Mouse (Mus musculus) neural tube, embryonic 14.5 days (tissue): ENCODE data around the gene Cdk5rap3. TPM values are rescaled to one million over a fixed set of nuclear protein-coding genes. Genes with fewer than 3 reads are reported as not detected.

ENCODE experiments used
- ATAC-seq: fragments of 200-750 bp; cut with Nextera tagmentation; 2 replicates; pipeline ENCODE4 v1.8.0; 2017; ENCODE audit warnings: low read depth, mild to moderate bottlenecking, moderate TSS enrichment, moderate library complexity
- H3K27ac ChIP-seq: fragments of 300-500 bp; sonication (generic); 2 replicates; pipeline ENCODE4 v1.5.1; 2014; ENCODE audit warnings: low read depth, mild to moderate bottlenecking, control low read depth, low read length, moderate library complexity, mixed read lengths
- H3K27me3 ChIP-seq: fragments of 300-500 bp; sonication (generic); 2 replicates; pipeline ENCODE4 v1.6.1; 2014; ENCODE audit warnings: low read length; ENCODE audit not compliant: control insufficient read depth, insufficient read depth
- H3K36me3 ChIP-seq: fragments of 300-500 bp; sonication (generic); 2 replicates; pipeline ENCODE4 v1.6.1; 2014; ENCODE audit warnings: low read length, mixed read lengths; ENCODE audit not compliant: control insufficient read depth, insufficient read depth
- H3K4me1 ChIP-seq: fragments of 300-500 bp; sonication (generic); 2 replicates; pipeline ENCODE4 v1.6.1; 2014; ENCODE audit warnings: low read length; ENCODE audit not compliant: control insufficient read depth, insufficient read depth
- H3K4me2 ChIP-seq: fragments of 300-500 bp; sonication (generic); 2 replicates; pipeline ENCODE4 v1.6.1; 2014; ENCODE audit warnings: mild to moderate bottlenecking, low read depth, low read length, control low read depth
- H3K4me3 ChIP-seq: fragments of 300-500 bp; sonication (generic); 2 replicates; pipeline ENCODE4 v1.5.1; 2014; ENCODE audit warnings: low read depth, low read length, control low read depth, mixed read lengths
- H3K9ac ChIP-seq: fragments of 300-500 bp; sonication (generic); replicated peaks from 2 replicates; pipeline ENCODE4 v1.6.1; 2014; ENCODE audit warnings: low read depth, mild to moderate bottlenecking, control low read depth, low read length, mixed read lengths
- H3K9me3 ChIP-seq: fragments of 300-500 bp; sonication (generic); 2 replicates; pipeline ENCODE4 v1.6.1; 2016; ENCODE audit warnings: low read length; ENCODE audit not compliant: control insufficient read depth
- WGBS: fragments of 180-500 bp; shearing (Covaris S2); extraction: QIAGEN DNeasy Blood & Tissue Kit; methylation state at CpG from one replicate; pipeline ENCODE4 v1.1.7; 2014; 5-methylcytosine and 5-hydroxymethylcytosine counted together
- polyA plus RNA-seq: library from polyadenylated mRNA; unstranded; fragments of >200 nt; fragmentation: Nextera tagmentation; extraction: Ambion mirVana; gene quantifications from 2 replicates; pipeline ENCODE4 v1.2.1, GENCODE M21; 2014

Cdk5rap3 gene
- polyA plus RNA-seq, 1 experiment from 2014 or later = 80.0 TPM

DNA sequence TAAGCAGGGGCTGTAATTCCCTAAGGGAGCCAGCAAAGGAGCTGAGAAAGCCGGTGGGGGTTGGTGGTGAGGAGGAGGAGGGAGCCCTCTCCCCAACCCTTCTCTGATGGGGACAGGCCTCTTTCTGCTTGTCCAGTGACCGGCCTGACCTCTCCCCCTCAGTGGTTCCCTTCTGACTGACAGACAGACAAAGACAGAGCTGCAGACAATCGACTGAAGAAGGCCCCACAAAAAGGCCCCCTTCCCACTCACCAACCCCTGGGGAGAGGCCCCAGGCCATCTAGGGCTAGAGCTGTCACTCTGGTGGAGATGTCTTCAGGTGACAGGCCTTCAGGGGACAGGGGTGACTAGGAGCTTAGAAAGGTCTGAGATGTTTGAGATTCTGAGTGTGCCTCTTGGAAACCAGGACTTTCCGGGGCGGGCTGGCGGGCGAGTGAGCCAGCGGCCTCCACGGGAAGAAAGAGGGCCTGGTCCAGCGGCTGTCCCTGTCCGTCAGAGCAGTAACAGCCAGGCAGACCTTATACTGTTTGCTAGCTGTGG is 42.6 kb downstream of the Cdk5rap3 start:
- no peaks in the 10 kb centered on the region for H3K9me3 ChIP-seq
- H3K27ac ChIP-seq = peak overlapping the region; percentile 99
- H3K27me3 ChIP-seq = no peaks in the 10 kb centered on the region
- H3K4me1 ChIP-seq = peaks cover 56% of the 10 kb centered on the region
- no peak for ATAC-seq
- H3K9ac ChIP-seq = 0 out of 2 replicates have a peak overlapping the region, but pooled peaks have one; percentile 30
- 10% methylated on average over 11 of the region's 11 CpGs for WGBS
- no peak overlapping the region for H3K4me2 ChIP-seq
- no peak overlapping the region for H3K4me3 ChIP-seq
- H3K36me3 ChIP-seq = no peaks in the 10 kb centered on the region

DNA sequence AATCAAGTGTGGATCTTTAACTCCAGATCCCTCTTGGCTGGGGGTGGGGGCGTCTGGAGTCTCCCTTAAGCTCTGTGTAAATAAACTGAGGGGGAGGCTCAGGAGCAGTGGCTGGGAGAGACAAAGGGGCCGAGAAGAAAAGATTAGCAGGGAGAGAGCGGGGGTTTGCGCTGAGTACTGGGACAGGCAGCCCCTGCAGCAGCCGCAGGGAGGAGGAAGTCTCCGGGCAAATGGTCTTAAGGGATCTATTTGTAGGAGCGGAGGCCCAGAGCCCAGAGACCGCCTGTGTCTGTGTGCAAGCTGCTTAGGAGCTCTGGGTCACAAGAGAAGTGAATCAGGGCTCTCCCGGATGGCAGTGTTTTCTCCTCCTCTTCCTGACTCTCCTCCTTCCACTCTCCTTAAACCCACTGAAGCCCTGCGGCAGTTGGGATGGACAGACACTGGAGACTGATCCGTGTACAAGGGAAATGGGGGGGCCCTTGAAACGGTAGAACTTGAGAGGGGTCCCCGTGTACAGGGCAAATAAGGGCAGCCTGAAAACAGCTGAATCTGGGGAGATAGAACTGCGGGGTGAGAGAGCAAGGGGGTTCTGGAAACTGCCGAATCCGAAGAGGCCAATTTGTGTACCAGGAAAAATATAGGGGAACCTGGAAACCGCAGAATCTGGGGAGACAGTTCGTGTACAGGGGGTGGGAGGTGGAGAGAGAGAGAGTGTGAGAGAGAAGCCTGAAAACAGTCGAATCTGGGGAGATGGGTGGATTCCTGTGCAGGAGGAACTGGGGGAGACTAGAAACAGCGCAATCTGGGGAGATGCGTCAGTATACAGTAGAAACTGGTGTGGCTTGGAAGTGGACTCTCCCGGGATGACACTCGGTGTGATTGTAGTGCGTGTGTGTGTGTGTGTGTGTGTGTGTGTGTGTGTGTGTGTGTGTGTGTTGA is 43.6 kb downstream of the Cdk5rap3 start:
- no peaks in the 10 kb centered on the region for H3K9me3 ChIP-seq
- ATAC-seq = peak; percentile 12; the same call in 1 of the 2 replicates
- H3K4me2 ChIP-seq = peak overlapping the region; percentile 14; the same call in 1 of the 2 replicates
- H3K27me3 ChIP-seq = no peaks in the 10 kb centered on the region
- H3K36me3 ChIP-seq = no peaks in the 10 kb centered on the region
- peak overlapping the region; percentile 99 for H3K27ac ChIP-seq
- H3K4me3 ChIP-seq = no peak overlapping the region; the same call in 1 of the 2 replicates
- H3K4me1 ChIP-seq = peaks cover 48% of the 10 kb centered on the region
- 3% methylated on average over 24 of the region's 24 CpGs for WGBS
- peak overlapping the region; percentile 28; the same call in 1 of the 2 replicates for H3K9ac ChIP-seq

DNA sequence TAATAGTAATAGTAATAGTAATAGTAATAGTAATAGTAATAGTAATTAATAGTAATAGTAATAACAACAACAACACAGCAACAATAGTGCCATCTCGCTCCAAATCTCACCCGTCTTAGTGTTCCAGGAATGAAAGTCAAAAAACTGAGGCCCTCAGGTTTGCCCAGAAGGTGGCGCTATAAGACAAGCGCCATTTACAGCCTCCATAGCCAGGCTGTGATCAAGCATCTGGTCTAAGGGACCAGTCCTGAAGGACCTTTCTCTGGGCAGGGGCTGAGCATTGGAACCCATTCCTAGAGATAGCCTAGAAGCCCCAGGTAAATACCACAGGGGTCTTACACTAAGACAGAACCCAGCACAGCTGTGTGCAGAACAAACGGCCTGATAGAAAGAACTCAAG is 49.1 kb downstream of the Cdk5rap3 start:
- Histone ChIP-seq H3K4me1 (peaks cover 17% of the 10 kb centered on the region), H3K9me3 (no peaks in the 10 kb centered on the region), H3K4me2 (no peak overlapping the region), H3K4me3 (no peak overlapping the region), H3K36me3 (no peaks in the 10 kb centered on the region), H3K27ac (no peak overlapping the region), H3K27me3 (no peaks in the 10 kb centered on the region), H3K9ac (no peak overlapping the region)
- WGBS = 12% methylated on average over 5 of the region's 5 CpGs
- peak; percentile 54; the same call in 1 of the 2 replicates for ATAC-seq

GRCm38 (mm10) chr11:96863206-96863995 is 52.9 kb downstream of the Cdk5rap3 start:
- Histone ChIP-seq H3K4me1 (peaks cover 29% of the 10 kb centered on the region), H3K4me2 (peak overlapping the region; percentile 29; the same call in 1 of the 2 replicates), H3K27ac (peak overlapping the region; percentile 48), H3K36me3 (no peaks in the 10 kb centered on the region), H3K4me3 (no peak overlapping the region), H3K9ac (peak overlapping the region; percentile 30), H3K9me3 (no peaks in the 10 kb centered on the region), H3K27me3 (no peaks in the 10 kb centered on the region)
- WGBS = 18% methylated on average over 26 of the region's 26 CpGs
- peak; percentile 49; the same call in 1 of the 2 replicates for ATAC-seq

DNA sequence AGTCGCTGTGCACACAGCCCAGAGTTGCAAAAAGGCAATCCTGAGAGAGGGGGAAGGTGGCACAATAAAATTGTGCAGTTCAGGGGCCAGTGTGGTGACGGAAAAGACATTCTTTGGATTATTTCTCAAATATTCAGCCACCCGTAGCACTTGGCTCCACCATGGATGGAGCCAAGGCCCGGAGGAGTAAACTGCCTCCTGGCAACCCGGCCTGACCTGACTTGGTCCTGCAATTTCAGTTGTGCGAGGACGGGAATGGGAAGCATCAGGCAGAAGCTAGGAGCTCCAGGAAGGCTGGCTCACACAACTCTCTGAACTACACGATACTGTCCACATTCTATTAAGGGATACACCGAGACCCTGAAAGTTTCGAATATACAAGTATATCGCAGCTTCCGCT is 53.8 kb downstream of the Cdk5rap3 start:
- Histone ChIP-seq H3K27ac (peak overlapping the region; percentile 4; the same call in 1 of the 2 replicates), H3K4me1 (peaks cover 29% of the 10 kb centered on the region), H3K36me3 (no peaks in the 10 kb centered on the region), H3K4me3 (no peak overlapping the region), H3K27me3 (no peaks in the 10 kb centered on the region), H3K9ac (no peak overlapping the region), H3K9me3 (no peaks in the 10 kb centered on the region), H3K4me2 (peak overlapping the region; percentile 61)
- no peak for ATAC-seq
- WGBS = 55% methylated on average over 12 of the region's 12 CpGs

DNA sequence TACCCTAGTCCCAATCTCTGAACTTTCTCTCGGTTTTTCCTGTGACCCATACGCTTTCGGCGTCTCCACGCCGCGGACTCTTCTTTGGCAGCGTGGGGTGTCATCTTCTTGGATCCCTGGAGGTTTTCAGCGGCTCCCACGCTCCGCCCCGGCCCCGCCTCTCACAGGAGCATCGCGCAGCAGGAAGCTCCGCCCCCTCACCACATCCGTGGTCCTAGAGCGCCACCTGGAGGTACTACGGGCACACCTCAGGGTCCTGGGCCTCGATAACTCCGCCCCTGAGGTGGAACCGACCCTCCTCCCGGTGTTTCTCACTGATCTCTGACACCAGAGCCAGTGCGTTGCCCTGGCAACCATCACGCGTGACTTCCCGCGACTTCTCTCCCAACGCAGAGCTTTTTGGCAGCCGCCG is 54.4 kb downstream of the Cdk5rap3 start:
- Histone ChIP-seq H3K36me3 (no peaks in the 10 kb centered on the region), H3K4me1 (peaks cover 29% of the 10 kb centered on the region), H3K27me3 (no peaks in the 10 kb centered on the region), H3K4me3 (peak overlapping the region; percentile 34), H3K4me2 (peak overlapping the region; percentile 61), H3K9ac (peak overlapping the region; percentile 41), H3K9me3 (no peaks in the 10 kb centered on the region), H3K27ac (no peak overlapping the region; the same call in 1 of the 2 replicates)
- WGBS = under 1% methylated on average over 31 of the region's 31 CpGs
- ATAC-seq = peak; percentile 80

DNA sequence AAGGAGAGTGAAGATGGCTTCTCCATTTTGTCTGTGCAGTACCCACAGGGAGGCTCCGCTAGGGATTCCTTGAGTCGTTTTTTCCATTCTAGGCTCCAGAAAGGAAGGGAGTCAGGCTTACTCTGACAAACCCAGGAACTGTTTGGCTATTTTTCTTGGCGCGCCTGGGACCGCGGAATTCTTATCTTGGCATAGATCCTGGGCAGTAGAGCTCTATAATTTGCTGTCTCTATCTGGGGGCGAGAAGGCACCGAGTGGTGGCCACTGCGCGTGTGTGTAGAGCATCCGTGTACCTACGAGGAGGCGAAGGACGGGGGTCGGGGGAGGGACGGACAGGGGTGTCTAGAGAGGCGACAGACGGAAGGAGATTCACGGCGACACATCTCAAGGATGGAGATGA is 54.9 kb downstream of the Cdk5rap3 start:
- peak; percentile 23; the same call in 1 of the 2 replicates for ATAC-seq
- Histone ChIP-seq H3K9ac (peak overlapping the region; percentile 41), H3K4me2 (peak overlapping the region; percentile 61), H3K4me1 (peaks cover 29% of the 10 kb centered on the region), H3K27me3 (no peaks in the 10 kb centered on the region), H3K36me3 (no peaks in the 10 kb centered on the region), H3K4me3 (peak overlapping the region; percentile 34), H3K27ac (no peak overlapping the region; the same call in 1 of the 2 replicates), H3K9me3 (no peaks in the 10 kb centered on the region)
- 2% methylated on average over 20 of the region's 20 CpGs for WGBS

- Histone ChIP-seq H3K9ac (no peak overlapping the region), H3K27ac (no peak overlapping the region)
Observed at GRCm38 (mm10) chr11:96860564-96860963, 55.7 kb downstream of the Cdk5rap3 start.

More at GRCm38 (mm10) chr11:96860564-96860963, 55.7 kb downstream of the Cdk5rap3 start:
- Histone ChIP-seq H3K36me3 (no peaks in the 10 kb centered on the region), H3K4me3 (no peak overlapping the region), H3K4me1 (peaks cover 29% of the 10 kb centered on the region), H3K4me2 (no peak overlapping the region; the same call in 1 of the 2 replicates), H3K27me3 (no peaks in the 10 kb centered on the region), H3K9me3 (no peaks in the 10 kb centered on the region)
- ATAC-seq = peak; percentile 62; the same call in 1 of the 2 replicates
- 9% methylated on average over 8 of the region's 8 CpGs for WGBS
